Mouse (Mus musculus): ENCODE results near the gene Slc7a6os.

DNA sequence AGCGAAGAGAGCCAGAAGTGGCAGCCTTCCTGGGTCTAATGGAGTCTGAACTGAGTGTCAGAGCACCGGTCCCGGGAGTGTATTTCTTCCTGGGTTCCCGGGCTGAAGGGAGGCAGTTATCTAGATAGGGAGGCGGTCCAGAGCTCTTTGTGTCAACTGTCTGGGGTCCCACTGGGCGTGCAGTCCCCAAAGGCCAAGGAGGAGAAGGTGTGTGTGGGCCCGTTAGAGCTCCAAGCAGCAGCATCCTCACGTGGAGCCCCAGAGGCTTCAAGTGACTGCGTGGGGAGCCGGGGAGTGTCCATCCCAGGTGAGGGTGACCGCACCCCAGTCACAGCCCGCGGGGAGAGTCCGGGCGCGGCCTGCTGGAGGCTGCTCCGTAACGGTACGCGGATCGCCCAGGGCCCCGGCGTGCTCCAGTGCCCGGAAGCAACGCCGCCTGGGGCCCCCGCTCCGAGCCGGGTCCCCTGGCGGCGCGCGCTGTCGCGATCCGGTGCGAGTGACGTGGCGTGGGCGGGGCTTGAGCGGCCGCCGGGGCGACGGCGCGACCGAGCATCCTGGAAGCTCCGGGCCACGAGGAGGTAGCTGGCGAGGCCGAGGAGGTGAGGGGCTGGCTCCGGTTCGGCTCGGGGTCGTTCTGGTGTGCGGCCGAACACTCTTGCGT, 42.2 kb downstream of the Slc7a6os start, which contains the start of gene Slc7a6:
- TF ChIP-seq CTCF (IDR thresholded peaks at IDR 0.05; ENCODE audit: insufficient read depth, low read length) (no peak), POLR2A (IDR thresholded peaks at IDR 0.05; ENCODE audit: borderline replicate concordance, extremely low read depth, low read depth, low read length) (peak; percentile 48; the same call in 1 of the 2 replicates)
